Mouse (Mus musculus) spleen, adult 2 months (tissue): ENCODE results near the gene Qrich2.

Experiments
- CTCF ChIP-seq: fragments of 200-500 bp; IDR thresholded peaks from 2 replicates; pipeline ENCODE4 v1.5.1; 2011; ENCODE audit warnings: mild to moderate bottlenecking, inconsistent platforms; ENCODE audit not compliant: insufficient read depth, insufficient read length, insufficient replicate concordance; ENCODE audit errors: extremely low read depth
- POLR2A ChIP-seq: fragments of 200-500 bp; IDR thresholded peaks from 2 replicates; pipeline ENCODE4 v1.6.1; 2011; ENCODE audit warnings: low read depth, low read length, inconsistent platforms

GRCm38 (mm10) chr11:116479832-116480231 lies 13.8 kb upstream of the Qrich2 start:
- TF ChIP-seq POLR2A: no peak
- TF ChIP-seq CTCF: no peak
